Mouse (Mus musculus) midbrain, embryonic 10.5 days (tissue): Measurements from ENCODE around the gene Ckap2. TPM values are rescaled to one million over a fixed set of nuclear protein-coding genes. Genes with fewer than 3 reads are reported as not detected.
A peak's percentile ranks its signal among the peaks of the same experiment; 100 is the strongest.

Source experiments
- DNase-seq: peaks from one replicate; pipeline ENCODE4 v3.0.0-alpha.2; 2017; ENCODE audit warnings: low spot score
- H3K27ac ChIP-seq: fragments of 300-500 bp; sonication (generic); replicated peaks from 2 replicates; pipeline ENCODE4 v1.5.1; 2016; ENCODE audit warnings: mild to moderate bottlenecking
- H3K27me3 ChIP-seq: fragments of 300-500 bp; sonication (generic); 2 replicates; pipeline ENCODE4 v1.6.1; 2016; ENCODE audit warnings: low read depth, mild to moderate bottlenecking; ENCODE audit not compliant: poor library complexity, severe bottlenecking
- H3K36me3 ChIP-seq: fragments of 300-500 bp; sonication (generic); 2 replicates; pipeline ENCODE4 v1.6.1; 2016; ENCODE audit warnings: mild to moderate bottlenecking, moderate library complexity
- H3K4me1 ChIP-seq: fragments of 300-500 bp; sonication (generic); 2 replicates; pipeline ENCODE4 v1.6.1; 2016
- H3K4me3 ChIP-seq: fragments of 300-500 bp; sonication (generic); 2 replicates; pipeline ENCODE4 v1.5.1; 2016; ENCODE audit warnings: mild to moderate bottlenecking, moderate library complexity
- H3K9me3 ChIP-seq: fragments of 300-500 bp; sonication (generic); replicated peaks from 2 replicates; pipeline ENCODE4 v1.6.1; 2016; ENCODE audit warnings: mild to moderate bottlenecking
- WGBS: fragments of 180-500 bp; shearing (Covaris S2); methylation state at CpG from one replicate; pipeline ENCODE4 v1.1.7; 2016; 5-methylcytosine and 5-hydroxymethylcytosine counted together
- polyA plus RNA-seq: library from polyadenylated mRNA; unstranded; fragments of >200 nt; fragmentation: Nextera tagmentation; extraction: Ambion mirVana; gene quantifications from 2 replicates; pipeline ENCODE4 v1.2.1, GENCODE M21; 2016

Ckap2 gene
- 60.3 and 61.3 TPM in 2 replicates for polyA plus RNA-seq

DNA sequence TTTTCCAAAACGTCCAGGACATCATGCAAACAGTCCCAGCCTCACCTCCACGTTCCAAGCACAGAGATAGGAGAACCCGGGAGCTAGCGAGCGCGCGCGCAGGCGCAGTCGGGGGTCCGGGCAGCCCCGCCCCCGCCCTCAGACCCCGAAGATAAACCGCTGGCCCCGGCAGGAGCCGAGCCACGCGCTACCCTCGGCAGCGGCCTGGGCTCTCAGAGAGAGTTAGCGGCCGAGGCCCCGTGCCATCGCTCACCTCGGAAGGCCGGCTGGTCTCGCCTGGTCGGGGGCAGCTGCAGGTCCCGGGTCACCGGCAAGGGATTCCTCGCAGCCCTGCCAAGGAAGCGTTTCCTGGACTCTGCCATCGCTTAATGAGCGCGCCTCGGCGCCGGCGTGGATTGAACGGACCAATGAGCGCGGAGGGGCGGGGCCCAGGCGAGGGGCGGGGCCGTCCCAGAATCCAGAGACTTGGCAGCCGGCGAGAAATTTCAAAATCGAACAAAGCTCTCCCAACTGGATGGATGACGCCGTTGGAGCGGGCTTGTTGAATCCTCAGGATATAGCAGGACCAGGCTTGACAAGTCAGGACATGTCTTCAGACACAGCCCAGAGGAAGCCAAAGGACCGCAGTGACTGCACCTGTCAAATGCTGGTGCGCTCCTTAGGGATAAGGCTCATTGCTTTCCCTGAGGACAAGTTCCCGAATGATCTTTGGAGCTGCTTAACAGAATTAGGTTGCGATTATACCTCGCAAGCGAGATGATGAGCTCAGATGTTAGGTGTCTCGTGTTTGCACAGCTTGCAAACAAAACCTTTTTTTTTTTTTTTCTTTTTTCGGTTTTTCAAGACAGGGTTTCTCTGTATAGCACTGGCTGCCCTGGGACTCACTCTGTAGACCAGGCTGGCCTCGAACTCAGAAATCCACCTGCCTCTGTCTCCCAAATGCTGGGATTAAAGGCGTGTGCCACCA, at the start of gene Ckap2:
Ckap2 (minus strand) TSS at position 389 of the 967 bp plus-strand sequence.
- DNase-seq, result peak; percentile 97
- Histone ChIP-seq H3K36me3 (0 out of 2 replicates have a peak, but pooled peaks cover under 1% of the 10 kb centered on the region), H3K27me3 (no peaks in the 10 kb centered on the region), H3K27ac (peak within 1 kb of the TSS; percentile 97), H3K4me3 (peak within 1 kb of the TSS; percentile 82), H3K4me1 (peaks cover 26% of the 10 kb centered on the region), H3K9me3 (no peaks in the 10 kb centered on the region)
- 3% methylated on average over 63 of the region's 63 CpGs for WGBS

DNA sequence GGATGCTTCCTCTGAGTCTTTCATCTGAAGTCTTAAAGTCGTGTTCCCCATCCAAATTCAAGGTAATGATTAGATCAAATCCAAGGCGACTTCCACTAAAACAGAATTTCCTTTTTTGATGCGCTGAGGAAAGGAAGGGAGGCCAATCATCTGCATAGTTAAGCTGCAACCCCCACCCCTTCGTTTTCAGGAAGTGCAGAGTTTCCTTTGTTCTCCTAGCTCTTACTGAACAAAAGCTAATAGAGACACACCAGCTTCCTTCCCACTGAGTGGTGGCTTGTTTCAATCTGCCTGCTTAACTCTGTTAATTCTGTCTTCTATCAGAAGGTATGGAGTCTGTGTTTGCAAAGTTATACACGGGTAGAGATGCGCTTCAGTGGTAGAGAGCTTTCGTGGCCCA, 43.0 kb upstream of the Ckap2 start:
- H3K27ac ChIP-seq, result 0 out of 2 replicates have a peak overlapping the region, but pooled peaks have one; percentile 9
- H3K36me3 ChIP-seq, result 0 out of 2 replicates have a peak, but pooled peaks cover under 1% of the 10 kb centered on the region
- no peak overlapping the region for H3K4me3 ChIP-seq
- DNase-seq, result no peak
- 33% methylated on average over 7 of the region's 7 CpGs for WGBS
- H3K27me3 ChIP-seq, result peaks cover 32% of the 10 kb centered on the region
- H3K4me1 ChIP-seq, result peaks cover 19% of the 10 kb centered on the region
- H3K9me3 ChIP-seq, result no peaks in the 10 kb centered on the region

DNA sequence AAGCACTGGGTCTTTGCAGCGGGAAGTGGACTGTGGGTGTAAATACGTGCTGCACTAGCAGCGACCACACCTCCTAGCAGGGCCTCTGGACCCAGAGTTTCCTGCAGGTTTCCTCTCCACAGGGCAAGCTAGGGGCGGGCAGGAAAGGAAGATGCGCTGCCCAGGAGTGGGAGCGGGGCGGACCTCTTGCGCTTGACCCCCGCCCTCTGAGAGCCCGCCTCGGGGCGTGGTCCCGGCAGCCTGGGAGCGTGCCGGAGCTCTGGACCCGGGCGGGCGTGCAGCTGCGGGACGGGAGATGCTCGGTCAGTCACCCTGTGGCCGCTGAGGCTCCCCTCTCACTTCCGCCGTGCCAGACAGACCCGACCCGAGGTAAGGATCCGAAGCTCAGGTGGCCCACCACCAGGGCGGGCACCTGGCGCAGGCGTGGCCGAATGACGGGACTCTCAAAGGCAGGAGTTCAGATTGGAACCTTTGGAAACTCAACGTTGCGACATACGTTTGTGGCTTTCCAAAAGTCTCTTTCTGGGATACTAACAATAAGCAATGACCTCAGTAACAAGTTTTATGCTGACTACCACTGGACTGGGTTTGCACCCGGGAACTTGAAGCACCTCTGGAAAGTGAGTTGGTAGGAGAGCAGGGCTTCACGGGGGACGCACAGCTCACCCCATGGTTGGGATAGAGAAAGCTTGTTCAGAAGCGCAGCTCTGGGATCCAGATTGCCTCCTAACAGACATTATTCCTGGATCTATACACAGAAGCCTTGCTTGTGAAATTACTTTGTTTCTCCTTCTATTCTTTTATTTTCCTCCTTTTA, 41.6 kb upstream of the Ckap2 start, which contains the start of gene Thsd1:
Thsd1 (plus strand) TSS at position 253 of the 817 bp plus-strand sequence.
- peaks cover 12% of the 10 kb centered on the region for H3K36me3 ChIP-seq
- under 1% methylated on average over 39 of the region's 39 CpGs for WGBS
- H3K4me1 ChIP-seq, result peaks cover 19% of the 10 kb centered on the region
- DNase-seq, result peak; percentile 67
- peak within 1 kb of the TSS; percentile 65 for H3K4me3 ChIP-seq
- H3K27me3 ChIP-seq, result peaks cover 32% of the 10 kb centered on the region
- H3K27ac ChIP-seq, result peak within 1 kb of the TSS; percentile 68
- no peaks in the 10 kb centered on the region; the same call in 1 of the 2 replicates for H3K9me3 ChIP-seq

DNA sequence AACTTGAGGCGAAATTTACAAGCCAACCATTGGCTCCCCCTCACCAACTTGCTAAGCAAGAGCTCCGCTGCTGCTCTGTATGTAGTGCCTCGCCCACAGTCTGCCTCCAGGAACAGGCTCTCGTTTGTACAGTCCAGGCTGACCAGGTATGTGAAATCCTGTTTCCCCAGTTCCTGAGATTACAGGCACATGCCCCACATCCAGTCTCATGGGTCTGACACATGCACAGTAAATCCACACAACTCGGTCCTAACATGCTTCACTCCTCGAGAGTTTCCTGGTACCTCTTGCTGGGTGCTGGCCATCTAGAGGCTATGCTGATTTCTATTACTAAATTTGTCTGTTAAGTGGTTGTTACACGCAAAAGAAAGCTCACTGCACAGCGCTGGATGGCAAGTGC, 40.7 kb upstream of the Ckap2 start:
- WGBS, result 67% methylated on average over 8 of the region's 8 CpGs
- Histone ChIP-seq H3K36me3 (peaks cover 21% of the 10 kb centered on the region), H3K4me1 (peaks cover 19% of the 10 kb centered on the region), H3K27ac (no peak overlapping the region), H3K27me3 (peaks cover 32% of the 10 kb centered on the region), H3K9me3 (no peaks in the 10 kb centered on the region; the same call in 1 of the 2 replicates), H3K4me3 (no peak overlapping the region)
- DNase-seq, result no peak

DNA sequence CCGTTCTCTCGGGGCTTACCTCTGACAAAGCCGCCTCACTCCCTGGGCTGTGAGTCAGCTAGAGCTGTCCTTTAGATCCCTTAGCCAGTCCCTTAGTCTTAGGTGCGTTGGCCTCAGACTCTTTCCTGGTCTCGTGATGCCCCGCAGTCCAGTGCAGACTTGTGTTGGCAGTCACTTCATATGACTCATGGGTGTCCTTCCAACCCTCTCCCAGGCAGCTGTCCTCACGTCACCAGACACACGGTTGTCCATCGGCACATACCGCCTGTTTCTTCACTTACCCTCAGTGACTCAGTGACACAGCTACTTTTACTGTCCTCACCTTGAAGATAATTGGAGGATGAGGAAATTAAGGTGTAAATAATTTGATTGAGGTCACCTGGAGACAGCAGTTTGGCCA, 29.2 kb upstream of the Ckap2 start:
- 97% methylated on average over 10 of the region's 10 CpGs for WGBS
- H3K27ac ChIP-seq, result no peak overlapping the region
- H3K36me3 ChIP-seq, result peaks cover 87% of the 10 kb centered on the region
- no peak for DNase-seq
- H3K4me3 ChIP-seq, result no peak overlapping the region
- H3K4me1 ChIP-seq, result no peaks in the 10 kb centered on the region
- no peaks in the 10 kb centered on the region for H3K9me3 ChIP-seq
- no peaks in the 10 kb centered on the region for H3K27me3 ChIP-seq

DNA sequence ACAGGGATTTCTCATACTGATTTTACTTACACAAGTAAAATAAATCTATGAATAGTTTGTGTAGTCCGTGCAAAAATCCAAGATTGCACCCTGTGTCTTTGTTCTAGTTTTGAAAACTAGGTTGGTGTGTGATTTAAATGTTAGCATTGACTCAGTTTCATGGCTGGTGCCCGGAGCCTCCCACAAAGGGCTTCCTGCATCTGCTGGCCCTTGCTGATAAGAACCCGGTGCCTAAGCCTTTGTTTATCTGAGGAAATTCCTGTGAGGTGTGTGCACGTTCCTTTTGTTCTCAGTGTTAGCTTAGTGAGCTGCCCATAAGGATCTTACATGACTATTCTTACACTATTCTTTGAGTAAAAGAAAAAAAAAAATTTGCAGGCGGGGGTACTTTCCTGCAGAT, 23.4 kb upstream of the Ckap2 start:
- Histone ChIP-seq H3K4me3 (no peak overlapping the region), H3K27ac (no peak overlapping the region), H3K36me3 (peaks cover 76% of the 10 kb centered on the region), H3K27me3 (no peaks in the 10 kb centered on the region), H3K4me1 (no peaks in the 10 kb centered on the region), H3K9me3 (no peaks in the 10 kb centered on the region)
- WGBS, result 66% methylated on average over 5 of the region's 5 CpGs
- DNase-seq, result no peak

DNA sequence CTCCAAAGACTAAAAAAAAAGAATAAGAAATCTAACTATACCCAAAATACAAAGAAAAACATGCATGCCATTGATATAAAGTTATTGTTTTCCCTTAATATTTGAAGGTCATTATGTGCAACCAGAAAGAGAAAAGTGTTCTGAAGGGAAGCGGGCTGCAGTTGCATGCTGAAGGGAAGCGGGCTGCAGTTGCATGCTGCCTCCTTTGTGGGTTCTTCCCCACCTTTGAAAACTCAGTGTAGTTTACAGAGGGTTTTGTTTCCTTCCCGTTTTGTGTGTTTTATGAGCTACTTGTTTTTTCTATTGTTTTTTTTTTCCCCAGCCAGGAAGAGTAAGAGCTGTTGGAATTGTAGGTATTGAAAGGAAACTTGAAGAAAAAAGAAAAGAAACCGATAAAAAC, 21.9 kb upstream of the Ckap2 start:
- Histone ChIP-seq H3K9me3 (no peaks in the 10 kb centered on the region), H3K4me3 (no peak overlapping the region), H3K27ac (no peak overlapping the region), H3K27me3 (no peaks in the 10 kb centered on the region), H3K36me3 (peaks cover 78% of the 10 kb centered on the region), H3K4me1 (no peaks in the 10 kb centered on the region)
- no peak for DNase-seq
- 84% methylated on average over 4 of the region's 4 CpGs for WGBS

DNA sequence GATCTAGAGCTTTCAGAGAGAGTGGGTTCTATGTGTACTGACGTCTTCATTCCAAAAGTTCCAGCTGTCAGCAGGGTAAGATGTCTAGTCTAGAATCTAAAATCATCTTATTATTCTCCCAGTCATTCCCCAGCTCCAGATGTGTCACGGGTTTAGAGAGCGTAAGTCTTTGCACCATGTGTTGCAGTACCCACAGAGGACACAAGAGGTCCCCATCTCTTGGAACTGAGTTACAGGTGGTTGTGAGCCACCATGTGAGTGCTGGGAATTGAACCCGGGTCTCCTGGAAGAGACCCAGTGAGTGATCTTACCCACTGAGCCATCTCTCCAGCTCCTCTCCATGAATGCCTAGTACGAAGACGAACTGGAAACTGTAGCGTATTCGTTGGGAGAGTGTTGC, 13.9 kb upstream of the Ckap2 start:
- H3K27ac ChIP-seq, result no peak overlapping the region
- 0 out of 2 replicates have a peak, but pooled peaks cover 5% of the 10 kb centered on the region for H3K9me3 ChIP-seq
- peaks cover 48% of the 10 kb centered on the region for H3K36me3 ChIP-seq
- no peaks in the 10 kb centered on the region for H3K27me3 ChIP-seq
- peaks cover 7% of the 10 kb centered on the region for H3K4me1 ChIP-seq
- DNase-seq, result no peak
- WGBS, result 97% methylated on average over 8 of the region's 8 CpGs
- no peak overlapping the region for H3K4me3 ChIP-seq

DNA sequence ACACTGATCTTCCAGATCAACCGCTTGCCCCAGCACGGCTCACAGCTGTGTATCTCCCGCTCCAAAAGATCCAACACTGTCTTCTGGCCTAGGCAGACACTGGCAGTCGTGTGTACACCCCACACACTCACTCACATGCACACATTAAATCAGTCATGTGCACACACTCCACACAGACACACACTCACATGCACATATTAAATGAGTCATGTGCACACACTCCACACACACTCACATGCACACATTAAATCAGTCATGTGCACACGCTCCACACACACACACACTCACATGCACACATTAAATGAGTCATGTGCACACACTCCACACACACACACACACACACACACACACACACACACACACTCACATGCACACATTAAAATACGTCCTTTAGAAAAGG, 12.3 kb upstream of the Ckap2 start:
- H3K9me3 ChIP-seq, result 0 out of 2 replicates have a peak, but pooled peaks cover 5% of the 10 kb centered on the region
- H3K4me3 ChIP-seq, result no peak overlapping the region
- DNase-seq, result no peak
- H3K36me3 ChIP-seq, result peaks cover 38% of the 10 kb centered on the region
- H3K27ac ChIP-seq, result no peak overlapping the region
- WGBS, result 92% methylated on average over 6 of the region's 6 CpGs
- H3K27me3 ChIP-seq, result no peaks in the 10 kb centered on the region
- peaks cover 19% of the 10 kb centered on the region for H3K4me1 ChIP-seq

DNA sequence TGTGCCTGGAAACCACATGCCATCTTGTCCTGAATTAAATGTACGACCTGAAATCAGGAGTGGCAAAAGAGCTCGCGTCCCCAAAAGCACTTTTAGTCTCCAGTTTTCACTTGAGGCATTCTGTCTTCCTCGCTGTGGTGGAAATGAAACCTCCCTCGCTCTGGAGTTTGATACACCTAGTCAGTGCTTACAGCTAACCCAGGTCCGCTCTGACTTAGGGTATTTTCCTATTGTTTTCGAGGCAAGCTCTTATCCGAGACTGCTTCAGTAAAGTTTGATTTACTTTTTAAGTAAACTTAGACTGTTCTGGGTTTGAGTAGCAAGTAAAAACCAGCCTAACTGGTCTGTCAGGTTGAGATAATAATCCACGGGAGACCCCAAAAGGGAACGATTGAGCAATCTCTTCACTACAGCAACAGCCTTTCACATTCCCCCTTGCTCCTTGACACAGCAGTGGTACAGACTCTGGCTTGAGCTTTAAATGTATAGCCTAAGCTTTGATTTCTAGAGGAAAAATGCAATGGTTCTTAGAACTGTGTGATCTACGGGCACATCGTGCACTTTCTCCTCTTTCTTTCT, 7.9 kb upstream of the Ckap2 start:
- Histone ChIP-seq H3K4me3 (peak overlapping the region; percentile 80), H3K36me3 (peaks cover 8% of the 10 kb centered on the region), H3K4me1 (peaks cover 19% of the 10 kb centered on the region), H3K27me3 (no peaks in the 10 kb centered on the region), H3K9me3 (no peaks in the 10 kb centered on the region), H3K27ac (peak overlapping the region; percentile 98)
- WGBS, result 19% methylated on average over 12 of the region's 12 CpGs
- DNase-seq, result no peak

DNA sequence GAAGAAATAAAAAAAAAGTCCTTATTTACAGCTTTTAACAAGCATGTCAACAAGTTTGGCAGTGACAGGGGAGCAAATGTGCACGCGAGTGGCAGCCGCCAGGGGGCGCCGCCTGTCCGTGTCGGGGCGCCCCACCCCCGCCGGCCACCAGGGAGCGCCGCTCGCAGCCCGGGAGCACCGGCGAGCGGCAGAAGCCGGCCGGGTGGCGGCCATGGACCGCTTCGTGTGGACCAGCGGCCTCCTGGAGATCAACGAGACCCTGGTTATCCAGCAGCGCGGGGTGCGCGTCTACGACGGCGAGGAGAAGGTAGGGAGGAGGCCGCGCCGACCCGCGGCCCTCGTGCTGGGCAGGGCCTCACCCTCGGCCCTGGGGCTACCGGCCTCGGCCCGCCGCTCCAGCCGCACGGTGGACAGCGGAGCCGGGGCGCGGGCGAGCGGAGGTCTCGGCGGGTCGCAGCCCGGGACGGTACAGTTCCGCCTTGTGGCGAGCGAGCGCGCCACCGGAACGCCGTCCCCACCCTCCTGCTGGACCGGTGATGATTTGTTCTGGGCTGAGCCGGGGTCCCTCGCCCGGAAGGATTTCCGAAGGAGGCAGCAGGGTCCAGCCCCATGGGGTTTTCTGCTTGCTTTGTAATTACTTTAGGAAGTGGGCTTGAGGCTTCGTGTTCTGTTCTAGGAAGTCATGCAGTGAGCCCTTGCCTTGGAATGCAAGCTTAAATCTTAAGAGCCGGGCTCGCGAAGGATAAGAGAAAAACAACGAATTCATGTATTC, 7.2 kb upstream of the Ckap2 start, which contains the start of gene Vps36:
Vps36 (plus strand) TSS at position 150 of the 772 bp plus-strand sequence.
- peaks cover 5% of the 10 kb centered on the region for H3K36me3 ChIP-seq
- H3K27me3 ChIP-seq, result no peaks in the 10 kb centered on the region

More for the DNA sequence above, 7.2 kb upstream of the Ckap2 start, which contains the start of gene Vps36:
- Histone ChIP-seq H3K4me1 (peaks cover 19% of the 10 kb centered on the region), H3K9me3 (no peaks in the 10 kb centered on the region), H3K27ac (peak within 1 kb of the TSS; percentile 98), H3K4me3 (peak within 1 kb of the TSS; percentile 80)
- DNase-seq, result peak; percentile 91
- WGBS, result under 1% methylated on average over 73 of the region's 73 CpGs
